Mouse (Mus musculus): ENCODE results near the gene Bmp2k.

The Bmp2k gene

GRCm38 (mm10) chr5:97110697-97111096 lies 113.2 kb downstream of the Bmp2k start:
- DNase-seq, result no peak

- DNase-seq, result peak; percentile 98 to 99
These were observed 113.9 kb downstream of the Bmp2k start, which contains the start of gene Paqr3 for GRCm38 (mm10) chr5:97111207-97111910. Gene Paqr3 (minus strand): TSS chr5:97111596.

- no peak for DNase-seq
These were observed 127.5 kb downstream of the Bmp2k start for GRCm38 (mm10) chr5:97124977-97125376.

- no peak for DNase-seq
These were observed 128.0 kb downstream of the Bmp2k start for GRCm38 (mm10) chr5:97125459-97125970.

- peak in 1 of 2 experiments; percentile 14 for DNase-seq
These were observed 128.5 kb downstream of the Bmp2k start for GRCm38 (mm10) chr5:97126005-97126404.

- no peak for DNase-seq
These were observed 129.8 kb downstream of the Bmp2k start for GRCm38 (mm10) chr5:97127284-97127683.

- peak; percentile 17 to 26 for DNase-seq
These were observed 131.0 kb downstream of the Bmp2k start for GRCm38 (mm10) chr5:97128242-97129226.

GRCm38 (mm10) chr5:97129589-97129988 lies 132.1 kb downstream of the Bmp2k start:
- DNase-seq, result no peak

- no peak for DNase-seq
These were observed 137.8 kb downstream of the Bmp2k start for GRCm38 (mm10) chr5:97135331-97135730.
